ENCODE assay signal across 23 mouse cellular contexts in the genomic region with DNA sequence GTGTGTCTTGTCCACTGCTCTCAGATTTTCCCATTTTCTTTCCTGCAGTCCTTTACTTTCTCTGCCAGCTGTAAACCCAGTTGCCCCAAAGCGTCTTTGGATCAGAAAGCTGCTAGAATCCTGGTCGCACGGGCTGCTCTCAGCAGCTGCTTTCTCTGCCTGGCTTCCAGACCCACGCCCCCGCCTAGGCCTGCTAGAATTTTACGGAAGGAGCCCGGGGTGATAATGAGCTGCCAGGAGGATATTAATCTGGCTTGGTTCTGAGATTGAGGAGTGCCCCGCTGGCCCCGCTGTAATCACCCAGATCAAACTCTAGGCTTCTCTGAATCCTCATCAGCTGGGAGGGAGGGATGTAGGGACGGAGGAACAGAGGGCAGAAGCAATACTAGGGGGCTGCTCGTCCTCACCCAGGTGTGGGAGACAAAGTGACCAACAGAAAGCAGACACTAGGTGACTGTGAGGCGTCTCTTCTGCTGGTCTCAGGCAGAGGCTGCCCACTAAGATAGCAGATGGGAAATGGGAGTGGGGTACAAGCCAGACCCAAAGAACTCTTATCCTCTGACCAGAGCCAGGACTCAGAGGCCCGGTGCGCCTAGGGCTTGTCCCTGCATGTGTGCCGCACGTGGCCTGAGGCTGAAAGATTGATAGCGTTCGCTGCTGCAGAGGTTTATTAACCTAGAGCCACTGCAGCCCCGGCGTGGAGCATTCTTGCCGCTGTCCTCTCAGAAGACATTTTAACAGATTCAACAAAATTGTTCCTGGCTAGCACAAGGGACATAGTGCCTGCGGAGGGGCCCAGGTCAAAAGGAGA. TPM values are rescaled to one million over a fixed set of nuclear protein-coding genes. Genes with fewer than 3 reads are reported as not detected.
DNase-seq lines count a peak whose midpoint lies in the region; ATAC-seq and TF ChIP-seq lines count a peak whose summit lies in the region.
"Had no signal": no experiment of that assay in that cellular context is flagged by ENCODE, and none has a peak within 500 bp of the region (broad histone marks: within the 10 kb centered on the region; RNA-seq: fewer than 3 reads in every experiment).

No protein-coding gene starts in this region.

- no peak overlapping the region for H3K9ac ChIP-seq in intestine, embryonic 14.5 days (ENCODE audit: low read length)
- no peak overlapping the region for H3K9ac ChIP-seq in intestine, postnatal 0 days (ENCODE audit: low read depth, low read length)
- peak overlapping the region; percentile 38; the same call in 1 of the 2 replicates for H3K9ac ChIP-seq in ES-Bruce4 (ENCODE audit: low read depth, poor library complexity, severe bottlenecking)
- H3K9ac ChIP-seq in neural tube, embryonic 11.5 days (ENCODE audit: low read length): no peak overlapping the region
- no peak overlapping the region for H3K9ac ChIP-seq in heart, adult 2 months (ENCODE audit: low read depth, low read length)
- H3K9ac ChIP-seq: forebrain, postnatal 0 days; hindbrain, embryonic 15.5 days; liver, embryonic 15.5 days had no signal

- H3K4me1 ChIP-seq in intestine, embryonic 14.5 days (replicated peaks; ENCODE audit: control insufficient read depth, insufficient read depth, low read length): no peaks in the 10 kb centered on the region
- H3K4me1 ChIP-seq in intestine, postnatal 0 days (replicated peaks; ENCODE audit: control insufficient read depth, insufficient read depth, low read length): no peaks in the 10 kb centered on the region
- H3K4me1 ChIP-seq in ES-Bruce4 (ENCODE audit: control insufficient read depth, insufficient read depth, low read length): no peaks in the 10 kb centered on the region
- H3K4me1 ChIP-seq in neural tube, embryonic 11.5 days (ENCODE audit: control insufficient read depth, insufficient read depth, low read length): peaks cover 5% of the 10 kb centered on the region; the same call in 1 of the 2 replicates
- no peaks in the 10 kb centered on the region for H3K4me1 ChIP-seq in heart, adult 2 months (ENCODE audit: control insufficient read depth, insufficient read depth, low read length)

- TF ChIP-seq CTCF in intestine, postnatal 0 days (IDR thresholded peaks at IDR 0.05; ENCODE audit: low read depth): no peak
- TF ChIP-seq CTCF in ES-Bruce4 (IDR thresholded peaks at IDR 0.05; ENCODE audit: low read depth, low read length): no peak
- no peak for TF ChIP-seq CTCF in heart, adult 2 months (IDR thresholded peaks at IDR 0.05)

- no peak for TF ChIP-seq POLR2A in ES-Bruce4 (IDR thresholded peaks at IDR 0.05; ENCODE audit: insufficient read depth, low read length)
- no peak for TF ChIP-seq POLR2A in heart, adult 2 months (IDR thresholded peaks at IDR 0.05; ENCODE audit: insufficient read depth, low read depth, low read length)

- peaks cover 96% of the 10 kb centered on the region for H3K27me3 ChIP-seq in intestine, embryonic 14.5 days (replicated peaks; ENCODE audit: control insufficient read depth, insufficient read depth, low read length)
- peaks cover 73% of the 10 kb centered on the region for H3K27me3 ChIP-seq in intestine, postnatal 0 days (replicated peaks; ENCODE audit: control insufficient read depth, insufficient read depth, low read length)
- H3K27me3 ChIP-seq in ES-Bruce4 (ENCODE audit: control insufficient read depth, insufficient read depth, low read length, poor library complexity, severe bottlenecking): peaks cover 14% of the 10 kb centered on the region
- H3K27me3 ChIP-seq in neural tube, embryonic 11.5 days (ENCODE audit: control insufficient read depth, insufficient read depth, low read length): peaks cover 99% of the 10 kb centered on the region
- peaks cover 37% of the 10 kb centered on the region for H3K27me3 ChIP-seq in heart, adult 2 months (ENCODE audit: control insufficient read depth, insufficient read depth, low read length)

- 14% methylated on average over 22 of the region's 22 CpGs for WGBS in intestine, embryonic 14.5 days
- whole genome bisulfite sequencing in intestine, postnatal 0 days: 33% methylated on average over 22 of the region's 22 CpGs
- under 1% methylated on average over 22 of the region's 22 CpGs for WGBS in neural tube, embryonic 11.5 days
- 5% methylated on average over 22 of the region's 22 CpGs for WGBS in heart, adult 2 months

- no peak overlapping the region for H3K27ac ChIP-seq in intestine, embryonic 14.5 days (ENCODE audit: low read depth)
- no peak overlapping the region for H3K27ac ChIP-seq in intestine, postnatal 0 days (ENCODE audit: low read depth, low read length)
- H3K27ac ChIP-seq in ES-Bruce4 (ENCODE audit: insufficient read depth, low read length): no peak overlapping the region
- H3K27ac ChIP-seq in neural tube, embryonic 11.5 days (ENCODE audit: low read depth, low read length): 0 out of 2 replicates have a peak overlapping the region, but pooled peaks have one; percentile 17
- H3K27ac ChIP-seq in heart, adult 2 months: no peak overlapping the region
- H3K27ac ChIP-seq: hindbrain, embryonic 15.5 days; liver, embryonic 15.5 days had no signal

- no peak overlapping the region for H3K4me2 ChIP-seq in intestine, embryonic 14.5 days (ENCODE audit: low read length)
- H3K4me2 ChIP-seq in intestine, postnatal 0 days (replicated peaks; ENCODE audit: low read depth): no peak overlapping the region
- no peak overlapping the region for H3K4me2 ChIP-seq in neural tube, embryonic 11.5 days (ENCODE audit: low read depth)
- H3K4me2 ChIP-seq: hindbrain, embryonic 15.5 days; liver, embryonic 15.5 days had no signal

- H3K9me3 ChIP-seq in intestine, embryonic 14.5 days (ENCODE audit: control insufficient read depth, low read length): no peaks in the 10 kb centered on the region
- H3K9me3 ChIP-seq in intestine, postnatal 0 days (ENCODE audit: control insufficient read depth): no peaks in the 10 kb centered on the region
- 0 out of 2 replicates have a peak, but pooled peaks cover 3% of the 10 kb centered on the region for H3K9me3 ChIP-seq in ES-Bruce4 (replicated peaks; ENCODE audit: control insufficient read depth, insufficient read depth, low read length, poor library complexity, severe bottlenecking)
- H3K9me3 ChIP-seq in neural tube, embryonic 11.5 days (ENCODE audit: control insufficient read depth, low read length): no peaks in the 10 kb centered on the region
- H3K9me3 ChIP-seq: hindbrain, embryonic 15.5 days; liver, embryonic 15.5 days had no signal

- ATAC-seq in intestine, embryonic 14.5 days (replicated peaks; ENCODE audit: low FRiP score, low TSS enrichment, low read depth): no peak
- no peak for ATAC-seq in intestine, postnatal 0 days
- no peak for ATAC-seq in neural tube, embryonic 11.5 days (ENCODE audit: insufficient read depth, low FRiP score, low TSS enrichment)
- ATAC-seq: forebrain, postnatal 0 days had no signal

- no peak for TF ChIP-seq EP300 in ES-Bruce4 (IDR thresholded peaks at IDR 0.05; ENCODE audit: insufficient read depth, low read depth, low read length)
- no peak for TF ChIP-seq EP300 in heart, adult 2 months (IDR thresholded peaks at IDR 0.05; ENCODE audit: insufficient read depth, low read depth, low read length)

- H3K36me3 ChIP-seq in intestine, embryonic 14.5 days (ENCODE audit: control insufficient read depth, insufficient read depth, low read length): no peaks in the 10 kb centered on the region
- H3K36me3 ChIP-seq in intestine, postnatal 0 days (ENCODE audit: control insufficient read depth, insufficient read depth): no peaks in the 10 kb centered on the region
- no peaks in the 10 kb centered on the region for H3K36me3 ChIP-seq in ES-Bruce4 (ENCODE audit: control insufficient read depth, insufficient read depth, low read length, poor library complexity, severe bottlenecking)
- H3K36me3 ChIP-seq in neural tube, embryonic 11.5 days (ENCODE audit: control insufficient read depth, insufficient read depth, low read length): no peaks in the 10 kb centered on the region
- no peaks in the 10 kb centered on the region for H3K36me3 ChIP-seq in heart, adult 2 months (ENCODE audit: control insufficient read depth, insufficient read depth, low read length)
- H3K36me3 ChIP-seq: hindbrain, embryonic 15.5 days; liver, embryonic 15.5 days had no signal

- H3K4me3 ChIP-seq in intestine, embryonic 14.5 days (ENCODE audit: low read depth, low read length): no peak overlapping the region
- no peak overlapping the region for H3K4me3 ChIP-seq in intestine, postnatal 0 days (ENCODE audit: low read depth, low read length)
- peak overlapping the region; percentile 38 for H3K4me3 ChIP-seq in ES-Bruce4 (ENCODE audit: low read depth, low read length)
- no peak overlapping the region for H3K4me3 ChIP-seq in neural tube, embryonic 11.5 days (ENCODE audit: low read depth, low read length)
- no peak overlapping the region for H3K4me3 ChIP-seq in heart, adult 2 months
- H3K4me3 ChIP-seq: hindbrain, embryonic 15.5 days; liver, embryonic 15.5 days; myocyte had no signal

- H3K79me2 ChIP-seq in heart, adult 2 months (replicated peaks; ENCODE audit: control insufficient read depth, insufficient read depth, low read length): no peaks in the 10 kb centered on the region

- DNase-seq in intestine, embryonic 14.5 days (ENCODE audit: low spot score): peak; percentile 61
- peak; percentile 69 for DNase-seq in embryo, embryonic 10.5 days (ENCODE audit: low spot score)
- DNase-seq in neural tube, embryonic 11.5 days (ENCODE audit: low spot score): peak; percentile 51
- no peak for DNase-seq in thymus, postnatal 10 days (ENCODE audit: low spot score in 2 of 2)
- DNase-seq in heart, adult 2 months: no peak
- no peak for DNase-seq in gastrocnemius, postnatal 4 days (ENCODE audit: low spot score in 2 of 2)
- DNase-seq: B cell, adult 2 months; cerebellum, adult 9-10 months; gastrocnemius, postnatal 10 days; kidney, adult 18-20 months; kidney, postnatal 10 days; lung, postnatal 10 days; right cerebral cortex, postnatal 14 days had no signal

- intact Hi-C loops in heart, adult 2 months (cut with DNase I): no loop called here

RNA-seq across cellular contexts. Expression of gene Mnx1, which starts 6.2 kb away (rescaled TPM):
- polyA plus RNA-seq in intestine, embryonic 14.5 days (2014; fragmentation: Nextera tagmentation; extraction: Ambion mirVana): 1.8 and 2.7 TPM in 2 replicates
- 0.65 and 0.78 TPM in 2 replicates for polyA plus RNA-seq in intestine, postnatal 0 days (2015; fragmentation: Nextera tagmentation; extraction: Ambion mirVana)
- polyA plus RNA-seq in ES-Bruce4 (2011; ENCODE audit: insufficient read depth, insufficient read length, low read depth, missing spikeins): 0.45 and 0.88 TPM in 2 replicates
- 4.4 and 7.6 TPM in 2 replicates for polyA plus RNA-seq in neural tube, embryonic 11.5 days (2014; fragmentation: Nextera tagmentation; extraction: Ambion mirVana)
- not detected for total RNA-seq in heart, adult 2 months (2021)
- polyA plus RNA-seq in heart, adult 2 months (2012; rRNA removed): not detected in 2 replicates
- total RNA-seq in gastrocnemius, postnatal 4 days (2021): not detected
- total RNA-seq: forebrain, postnatal 0 days; gastrocnemius, postnatal 10 days; megakaryocyte, adult 5-6 weeks had no signal
- polyA plus RNA-seq: cortical plate, adult 2 months; forebrain, postnatal 0 days; heart, postnatal 0 days; liver, embryonic 15.5 days; myocyte; urinary bladder, adult 2 months had no signal

RNA-seq across cellular contexts. Expression of gene Nom1, which starts 37.6 kb away (rescaled TPM):
- polyA plus RNA-seq in intestine, embryonic 14.5 days (2014; fragmentation: Nextera tagmentation; extraction: Ambion mirVana): 26.2 and 34.0 TPM in 2 replicates
- polyA plus RNA-seq in intestine, postnatal 0 days (2015; fragmentation: Nextera tagmentation; extraction: Ambion mirVana): 14.5 and 16.0 TPM in 2 replicates
- polyA plus RNA-seq in ES-Bruce4 (2011; ENCODE audit: insufficient read depth, insufficient read length, low read depth, missing spikeins): 12.2 and 15.0 TPM in 2 replicates
- 20.0 and 26.7 TPM in 2 replicates for polyA plus RNA-seq in neural tube, embryonic 11.5 days (2014; fragmentation: Nextera tagmentation; extraction: Ambion mirVana)
- total RNA-seq in heart, adult 2 months (2021): 10 to 100 TPM; 13.4 to 16.1 TPM
- polyA plus RNA-seq in heart, adult 2 months (2012; rRNA removed): 4.5 and 9.3 TPM in 2 replicates
- total RNA-seq in gastrocnemius, postnatal 4 days (2021): 10 to 100 TPM; 19.1 to 23.3 TPM

Comparison
In these comparisons a context has a peak if more than half of its experiments do, and no peak if none do; other contexts are left out.
1. DNase-seq: peak in intestine, embryonic 14.5 days (single experiment), embryo, embryonic 10.5 days (single experiment) and neural tube, embryonic 11.5 days (single experiment); none in thymus, postnatal 10 days (0 of 2), heart, adult 2 months (0 of 2) and gastrocnemius, postnatal 4 days (0 of 2).